Mouse (Mus musculus): ENCODE measurements around the gene Ube2ql1.

DNA sequence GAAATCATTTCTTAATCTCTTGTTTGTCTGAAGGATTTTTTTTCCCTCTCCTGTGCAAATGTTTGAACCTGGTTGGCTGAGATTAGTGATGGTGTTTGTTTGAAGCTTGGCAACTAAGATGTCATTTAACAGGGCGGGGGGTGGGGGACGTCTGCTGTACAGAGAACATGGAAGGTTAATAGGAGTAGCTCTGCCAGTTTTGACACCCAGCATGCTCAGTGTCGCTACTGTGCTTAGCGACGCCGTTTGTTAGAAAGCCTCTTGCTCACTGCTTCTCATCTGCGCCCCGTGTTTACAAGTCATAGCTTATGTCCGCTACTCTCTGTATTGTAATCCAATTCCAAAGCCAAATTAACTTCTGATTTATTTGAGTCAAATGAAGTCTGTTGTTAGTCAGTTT, 25.0 kb upstream of the Ube2ql1 start:
- TF ChIP-seq CTCF (IDR thresholded peaks at IDR 0.05; ENCODE audit: low read depth, low read length) (no peak), POLR2A (IDR thresholded peaks at IDR 0.05; ENCODE audit: insufficient read depth, low read length) (no peak)
